Mouse (Mus musculus): Measurements from ENCODE around the gene Gm20388. TPM values are rescaled to one million over a fixed set of nuclear protein-coding genes. Genes with fewer than 3 reads are reported as not detected.

The Gm20388 gene
- polyA plus RNA-seq, 1 experiment from 2014 or later, result 2.5 TPM

DNA sequence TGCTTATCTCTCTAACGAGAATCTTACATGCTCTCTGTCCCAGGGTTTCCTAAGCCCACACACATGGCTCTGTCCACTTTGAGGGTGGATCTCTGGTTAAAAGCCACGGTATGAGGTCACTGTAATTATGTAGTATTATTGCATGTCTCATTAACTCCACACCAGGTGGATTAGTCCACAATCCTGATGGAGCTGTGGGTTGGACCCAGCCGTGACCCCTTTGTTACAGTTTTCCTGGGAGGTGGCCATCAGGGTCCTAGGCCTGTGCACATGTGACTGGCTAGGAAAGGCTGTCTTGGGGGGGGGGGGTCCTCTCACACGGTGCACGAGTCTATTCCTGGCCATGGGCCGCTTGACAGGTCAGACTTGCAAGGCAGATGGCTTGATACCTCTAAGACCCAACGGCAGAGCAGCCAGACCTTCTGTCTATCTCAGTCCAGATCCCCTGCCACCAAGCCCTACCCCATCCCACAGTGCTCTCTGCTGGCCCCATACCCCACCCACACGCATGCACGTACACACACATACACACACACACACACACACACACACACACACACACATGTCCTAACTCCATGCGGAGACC is 395.3 kb downstream of the Gm20388 start:
- Histone ChIP-seq H3K4me3 (no peak overlapping the region), H3K27me3 (ENCODE audit: low read depth, poor library complexity, severe bottlenecking) (peaks cover 55% of the 10 kb centered on the region), H3K36me3 (no peaks in the 10 kb centered on the region), H3K9me3 (replicated peaks) (no peaks in the 10 kb centered on the region), H3K27ac (no peak overlapping the region; the same call in 1 of the 2 replicates), H3K4me1 (peaks cover 91% of the 10 kb centered on the region)
- 83% methylated on average over 10 of the region's 10 CpGs for WGBS
- DNase-seq (ENCODE audit: low spot score), result no peak

DNA sequence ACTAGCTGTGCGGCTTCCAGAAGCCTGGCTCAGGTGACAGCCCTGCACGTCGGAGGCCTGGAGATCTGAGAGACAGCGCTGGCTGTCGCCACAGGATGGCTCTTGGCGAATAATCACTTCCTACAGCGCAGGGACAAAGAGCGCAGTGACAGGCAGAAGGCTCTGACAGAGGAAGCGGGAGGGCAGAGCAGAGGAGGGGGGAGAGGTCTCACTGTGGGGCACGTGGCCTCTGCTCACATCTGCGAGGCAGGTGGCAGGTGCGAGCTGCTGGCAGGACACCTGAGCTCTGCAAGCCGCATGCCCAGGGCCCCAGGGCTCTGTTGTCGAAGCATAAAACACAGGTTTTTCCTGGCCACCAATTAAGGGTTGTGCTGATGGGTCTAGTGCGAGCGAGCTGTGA is 396.5 kb downstream of the Gm20388 start:
- Histone ChIP-seq H3K36me3 (no peaks in the 10 kb centered on the region), H3K27ac (peak overlapping the region; percentile 3; the same call in 1 of the 2 replicates), H3K9me3 (replicated peaks) (no peaks in the 10 kb centered on the region), H3K4me3 (no peak overlapping the region), H3K27me3 (ENCODE audit: low read depth, poor library complexity, severe bottlenecking) (peaks cover 55% of the 10 kb centered on the region), H3K4me1 (peaks cover 91% of the 10 kb centered on the region)
- WGBS, result 4% methylated on average over 16 of the region's 16 CpGs
- DNase-seq (ENCODE audit: low spot score), result peak; percentile 68

DNA sequence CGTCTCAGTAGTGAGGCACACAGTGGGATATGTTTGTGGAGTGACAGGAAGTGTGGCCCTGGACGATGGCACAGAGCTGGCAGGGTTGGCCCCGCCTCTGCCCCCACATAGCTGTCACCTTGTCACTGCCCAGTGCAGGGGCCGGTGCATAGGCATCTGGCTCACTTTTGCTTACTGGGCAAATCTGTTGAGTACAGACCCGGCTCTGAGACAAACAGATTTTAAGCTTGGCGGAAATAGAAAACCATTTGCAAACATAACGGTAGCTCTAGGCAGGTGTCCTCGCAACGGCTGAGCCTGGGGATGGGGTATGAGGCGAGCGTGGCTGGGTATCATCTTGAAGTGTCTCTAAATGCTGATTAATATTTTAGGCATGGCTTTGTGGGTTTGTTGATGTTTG is 396.9 kb downstream of the Gm20388 start:
- 0 out of 2 replicates have a peak overlapping the region, but pooled peaks have one; percentile 3 for H3K27ac ChIP-seq
- DNase-seq (ENCODE audit: low spot score), result no peak
- H3K4me1 ChIP-seq, result peaks cover 86% of the 10 kb centered on the region
- 51% methylated on average over 11 of the region's 11 CpGs for WGBS
- no peaks in the 10 kb centered on the region for H3K36me3 ChIP-seq
- H3K27me3 ChIP-seq (ENCODE audit: low read depth, poor library complexity, severe bottlenecking), result peaks cover 55% of the 10 kb centered on the region
- no peak overlapping the region for H3K4me3 ChIP-seq
- H3K9me3 ChIP-seq (replicated peaks), result no peaks in the 10 kb centered on the region

DNA sequence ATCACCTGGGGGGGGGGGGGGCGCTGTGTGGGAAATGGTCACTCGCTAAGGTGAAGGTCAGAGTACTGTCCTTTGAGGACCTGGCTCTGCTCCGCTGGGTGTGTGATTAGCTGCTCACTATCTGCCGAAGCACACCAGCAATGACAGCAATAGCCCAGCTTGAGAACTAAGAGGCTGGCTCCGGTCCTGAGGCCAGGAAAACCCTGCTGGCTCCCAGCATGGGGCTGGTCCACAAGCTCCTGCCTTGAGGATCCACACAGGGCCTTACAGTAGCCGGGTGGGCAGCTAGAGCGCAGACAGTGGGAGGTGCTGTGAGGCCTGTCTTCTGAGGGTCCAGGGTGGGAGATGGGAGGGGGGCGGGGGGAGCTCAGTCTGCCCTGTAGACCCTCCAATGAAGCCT is 397.5 kb downstream of the Gm20388 start:
- peak overlapping the region; percentile 64 for H3K27ac ChIP-seq
- 48% methylated on average over 8 of the region's 8 CpGs for WGBS
- peaks cover 55% of the 10 kb centered on the region for H3K27me3 ChIP-seq (ENCODE audit: low read depth, poor library complexity, severe bottlenecking)
- H3K36me3 ChIP-seq, result no peaks in the 10 kb centered on the region
- H3K4me3 ChIP-seq, result no peak overlapping the region
- no peaks in the 10 kb centered on the region for H3K9me3 ChIP-seq (replicated peaks)
- DNase-seq (ENCODE audit: low spot score), result no peak
- peaks cover 80% of the 10 kb centered on the region for H3K4me1 ChIP-seq

DNA sequence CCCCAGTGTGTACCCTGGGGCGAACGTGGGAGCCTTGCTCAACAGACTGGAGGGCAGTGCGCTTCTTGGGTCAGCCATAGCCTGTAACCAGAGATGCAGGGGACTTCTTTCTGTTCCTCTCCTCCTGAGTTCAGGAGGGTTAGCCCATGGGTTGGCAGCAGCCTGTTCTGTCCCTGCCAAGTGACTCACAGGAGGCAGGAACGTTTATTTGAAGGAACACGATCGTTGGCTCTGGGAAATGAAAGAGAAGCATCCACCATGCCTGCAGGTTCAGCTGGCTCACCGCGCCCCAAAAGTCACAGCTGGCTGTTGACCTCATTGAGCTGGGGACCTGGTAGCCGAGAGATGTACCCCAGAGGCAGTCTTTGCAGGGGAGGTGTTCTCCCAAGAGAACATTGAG is 397.9 kb downstream of the Gm20388 start:
- H3K9me3 ChIP-seq (replicated peaks), result no peaks in the 10 kb centered on the region
- H3K36me3 ChIP-seq, result no peaks in the 10 kb centered on the region
- H3K27me3 ChIP-seq (ENCODE audit: low read depth, poor library complexity, severe bottlenecking), result peaks cover 55% of the 10 kb centered on the region
- DNase-seq (ENCODE audit: low spot score), result no peak
- H3K4me1 ChIP-seq, result peaks cover 77% of the 10 kb centered on the region
- H3K27ac ChIP-seq, result peak overlapping the region; percentile 64
- no peak overlapping the region for H3K4me3 ChIP-seq
- 60% methylated on average over 9 of the region's 9 CpGs for WGBS

DNA sequence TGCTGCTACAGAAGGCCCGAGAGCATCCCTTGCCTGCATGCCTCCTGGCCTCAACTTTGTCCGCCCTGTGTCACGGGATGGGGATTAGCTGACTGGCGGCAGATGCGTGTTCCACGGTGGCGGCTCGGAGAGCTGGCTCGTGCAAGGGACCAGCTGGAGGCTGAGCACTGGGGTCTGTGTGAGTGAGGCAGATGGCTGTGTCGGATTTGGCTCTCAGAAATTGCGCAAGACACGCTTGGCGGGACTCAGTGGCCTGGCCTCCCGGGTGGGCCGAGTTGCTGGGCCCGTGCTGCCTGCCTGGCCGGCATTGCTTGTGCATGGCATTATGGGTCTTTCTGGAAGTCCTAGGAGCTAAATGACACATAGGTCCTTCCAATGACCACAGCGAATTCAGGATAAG is 398.7 kb downstream of the Gm20388 start:
- 81% methylated on average over 18 of the region's 18 CpGs for WGBS

DNA sequence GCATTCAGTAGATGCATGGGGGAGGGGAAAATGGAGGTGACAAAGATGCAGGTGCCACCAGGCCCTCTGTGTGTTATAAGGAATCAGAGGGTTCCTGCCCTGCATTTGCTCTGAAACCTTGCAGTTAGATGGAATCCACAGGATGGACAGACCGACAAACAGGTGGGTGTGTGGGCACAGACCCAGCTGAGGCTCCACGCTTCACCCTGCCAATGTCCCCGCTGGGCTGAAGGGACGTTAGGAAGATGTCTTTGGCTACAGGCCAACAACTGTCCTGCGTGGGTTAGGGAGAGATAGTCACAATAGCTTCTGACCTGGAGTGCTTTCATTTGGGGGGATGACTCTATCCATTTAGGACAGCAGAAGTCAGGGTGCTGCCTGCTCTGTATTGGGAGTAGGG is 399.4 kb downstream of the Gm20388 start:
- WGBS, result 93% methylated on average over 5 of the region's 5 CpGs
- H3K27me3 ChIP-seq (ENCODE audit: low read depth, poor library complexity, severe bottlenecking), result peaks cover 48% of the 10 kb centered on the region
- H3K27ac ChIP-seq, result 0 out of 2 replicates have a peak overlapping the region, but pooled peaks have one; percentile 31
- no peak overlapping the region for H3K4me3 ChIP-seq
- DNase-seq (ENCODE audit: low spot score), result no peak
- H3K4me1 ChIP-seq, result peaks cover 67% of the 10 kb centered on the region
- H3K9me3 ChIP-seq (replicated peaks), result no peaks in the 10 kb centered on the region
- no peaks in the 10 kb centered on the region for H3K36me3 ChIP-seq

More for the DNA sequence above, 398.7 kb downstream of the Gm20388 start:
- H3K27me3 ChIP-seq (ENCODE audit: low read depth, poor library complexity, severe bottlenecking), result peaks cover 48% of the 10 kb centered on the region
- H3K36me3 ChIP-seq, result no peaks in the 10 kb centered on the region
- H3K27ac ChIP-seq, result peak overlapping the region; percentile 19
- peaks cover 74% of the 10 kb centered on the region for H3K4me1 ChIP-seq
- H3K4me3 ChIP-seq, result no peak overlapping the region
- no peak for DNase-seq (ENCODE audit: low spot score)
- no peaks in the 10 kb centered on the region for H3K9me3 ChIP-seq (replicated peaks)

DNA sequence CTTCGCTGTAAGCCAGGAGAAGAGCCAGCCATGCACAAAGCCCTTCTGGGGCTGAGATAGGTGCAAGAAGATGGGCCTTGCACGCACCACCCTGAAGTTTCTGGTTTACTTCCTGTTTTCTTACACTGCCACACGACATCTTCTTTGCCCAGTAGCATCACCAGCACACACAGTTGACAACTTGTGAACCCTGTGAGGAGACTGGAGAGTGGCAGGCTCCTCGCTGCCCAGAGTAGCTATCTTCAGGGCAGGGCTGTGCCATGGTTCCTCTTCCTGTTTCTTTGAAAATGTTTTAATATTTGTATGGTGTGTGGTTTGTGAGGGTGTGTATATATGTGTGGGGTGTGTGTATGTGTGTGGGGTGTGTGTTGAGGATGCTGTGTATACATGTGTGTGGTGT is 401.8 kb downstream of the Gm20388 start:
- Histone ChIP-seq H3K27ac (no peak overlapping the region), H3K4me3 (no peak overlapping the region), H3K36me3 (no peaks in the 10 kb centered on the region; the same call in 1 of the 2 replicates), H3K27me3 (ENCODE audit: low read depth, poor library complexity, severe bottlenecking) (peaks cover 30% of the 10 kb centered on the region), H3K4me1 (peaks cover 57% of the 10 kb centered on the region), H3K9me3 (replicated peaks) (no peaks in the 10 kb centered on the region)
- DNase-seq (ENCODE audit: low spot score), result no peak
- WGBS, result 85% methylated on average over 4 of the region's 4 CpGs

DNA sequence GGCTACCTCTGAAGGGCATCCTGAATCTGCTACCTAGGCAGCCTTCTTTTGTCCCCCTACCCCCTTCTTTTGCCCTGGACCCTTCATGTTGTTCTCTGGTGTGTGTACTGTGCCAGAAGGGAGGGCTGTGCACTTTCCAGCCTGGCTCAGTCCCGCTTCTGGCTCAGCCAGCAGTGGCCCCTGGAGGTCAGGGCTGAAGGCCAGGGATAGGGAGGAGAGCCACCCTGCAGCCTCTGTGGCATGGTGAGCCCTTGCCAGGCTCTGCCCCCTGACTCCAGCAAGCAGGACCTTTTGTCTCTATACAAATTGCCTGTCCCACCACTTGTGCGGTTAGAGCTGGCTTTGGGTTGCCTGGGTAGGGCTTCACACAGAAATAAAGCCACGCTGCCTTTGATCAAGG is 403.0 kb downstream of the Gm20388 start:
- Histone ChIP-seq H3K36me3 (no peaks in the 10 kb centered on the region; the same call in 1 of the 2 replicates), H3K9me3 (replicated peaks) (no peaks in the 10 kb centered on the region), H3K4me1 (peaks cover 57% of the 10 kb centered on the region), H3K27ac (no peak overlapping the region), H3K4me3 (no peak overlapping the region), H3K27me3 (ENCODE audit: low read depth, poor library complexity, severe bottlenecking) (peaks cover 18% of the 10 kb centered on the region)
- 72% methylated on average over 3 of the region's 3 CpGs for WGBS
- no peak for DNase-seq (ENCODE audit: low spot score)

DNA sequence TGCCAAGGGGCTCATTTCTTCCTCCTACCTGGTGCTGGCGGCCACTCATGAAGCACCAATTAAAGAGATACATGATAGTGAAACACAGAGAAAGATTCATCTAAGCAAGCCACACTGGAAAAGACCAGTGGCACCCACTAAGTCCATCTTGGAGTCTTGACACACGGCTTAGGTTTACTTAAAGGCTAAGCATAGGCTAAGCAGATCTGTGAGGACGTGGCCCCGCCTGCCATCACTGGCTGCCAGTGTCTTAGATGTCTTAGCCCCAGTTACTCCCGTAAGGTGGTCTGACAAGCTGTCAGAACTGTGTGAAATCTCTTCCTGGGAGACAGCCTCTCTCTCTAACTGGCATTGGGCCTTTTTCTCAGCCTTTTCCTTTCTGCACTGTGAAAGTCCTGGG is 404.3 kb downstream of the Gm20388 start:
- Histone ChIP-seq H3K9me3 (replicated peaks) (no peaks in the 10 kb centered on the region), H3K27ac (no peak overlapping the region), H3K4me3 (no peak overlapping the region), H3K27me3 (ENCODE audit: low read depth, poor library complexity, severe bottlenecking) (peaks cover 6% of the 10 kb centered on the region; the same call in 1 of the 2 replicates), H3K4me1 (peaks cover 56% of the 10 kb centered on the region), H3K36me3 (no peaks in the 10 kb centered on the region; the same call in 1 of the 2 replicates)
- 83% methylated on average over 5 of the region's 5 CpGs for WGBS
- no peak for DNase-seq (ENCODE audit: low spot score)

DNA sequence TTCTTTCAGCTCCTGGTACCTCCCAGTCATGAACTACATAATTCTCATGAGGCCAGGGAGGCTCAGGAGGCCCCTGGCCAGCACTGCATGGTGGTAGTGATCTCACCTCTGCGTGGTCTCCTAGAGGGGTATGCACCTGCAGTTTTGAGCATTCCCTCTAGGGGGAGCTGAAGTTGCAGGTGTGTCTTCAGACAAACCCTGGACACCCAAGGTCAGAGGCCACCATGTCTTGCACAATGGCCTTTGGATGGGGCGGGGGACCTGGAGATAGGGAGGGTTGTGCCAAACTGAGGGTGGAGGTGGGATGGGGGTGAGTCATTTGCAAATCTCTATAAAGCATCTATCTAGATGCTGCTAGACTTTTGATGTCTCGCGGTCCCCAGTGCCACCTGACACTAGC is 405.0 kb downstream of the Gm20388 start:
- 92% methylated on average over 4 of the region's 4 CpGs for WGBS
- peaks cover 52% of the 10 kb centered on the region for H3K4me1 ChIP-seq
- H3K9me3 ChIP-seq (replicated peaks), result no peaks in the 10 kb centered on the region
- H3K27me3 ChIP-seq (ENCODE audit: low read depth, poor library complexity, severe bottlenecking), result peaks cover under 1% of the 10 kb centered on the region; the same call in 1 of the 2 replicates
- no peak overlapping the region for H3K4me3 ChIP-seq
- no peaks in the 10 kb centered on the region; the same call in 1 of the 2 replicates for H3K36me3 ChIP-seq
- H3K27ac ChIP-seq, result no peak overlapping the region
- DNase-seq (ENCODE audit: low spot score), result no peak

DNA sequence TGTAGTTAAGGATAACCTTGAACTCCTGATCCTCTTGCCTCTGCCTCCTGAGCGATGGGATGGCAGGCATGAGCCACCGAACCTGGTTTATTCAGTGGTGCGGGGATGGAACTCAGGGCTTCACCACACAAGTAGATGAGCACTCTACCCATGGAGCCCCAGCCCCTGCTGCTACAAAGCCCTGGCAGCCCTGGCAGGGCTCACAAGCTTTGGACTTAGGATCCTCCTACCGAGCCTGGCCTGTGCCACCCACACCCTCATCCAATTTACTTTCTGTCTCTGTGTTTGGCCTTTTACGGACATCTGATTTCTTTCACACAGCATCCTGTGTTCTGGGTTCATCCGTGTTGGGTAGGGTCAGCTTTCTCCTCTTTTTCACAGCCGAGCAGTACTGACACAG is 406.1 kb downstream of the Gm20388 start:
- H3K4me3 ChIP-seq, result no peak overlapping the region
- DNase-seq (ENCODE audit: low spot score), result no peak
- H3K9me3 ChIP-seq (replicated peaks), result no peaks in the 10 kb centered on the region
- no peaks in the 10 kb centered on the region for H3K27me3 ChIP-seq (ENCODE audit: low read depth, poor library complexity, severe bottlenecking)
- H3K4me1 ChIP-seq, result peaks cover 47% of the 10 kb centered on the region
- 89% methylated on average over 7 of the region's 7 CpGs for WGBS
- H3K27ac ChIP-seq, result peak overlapping the region; percentile 65; the same call in 1 of the 2 replicates
- no peaks in the 10 kb centered on the region; the same call in 1 of the 2 replicates for H3K36me3 ChIP-seq

DNA sequence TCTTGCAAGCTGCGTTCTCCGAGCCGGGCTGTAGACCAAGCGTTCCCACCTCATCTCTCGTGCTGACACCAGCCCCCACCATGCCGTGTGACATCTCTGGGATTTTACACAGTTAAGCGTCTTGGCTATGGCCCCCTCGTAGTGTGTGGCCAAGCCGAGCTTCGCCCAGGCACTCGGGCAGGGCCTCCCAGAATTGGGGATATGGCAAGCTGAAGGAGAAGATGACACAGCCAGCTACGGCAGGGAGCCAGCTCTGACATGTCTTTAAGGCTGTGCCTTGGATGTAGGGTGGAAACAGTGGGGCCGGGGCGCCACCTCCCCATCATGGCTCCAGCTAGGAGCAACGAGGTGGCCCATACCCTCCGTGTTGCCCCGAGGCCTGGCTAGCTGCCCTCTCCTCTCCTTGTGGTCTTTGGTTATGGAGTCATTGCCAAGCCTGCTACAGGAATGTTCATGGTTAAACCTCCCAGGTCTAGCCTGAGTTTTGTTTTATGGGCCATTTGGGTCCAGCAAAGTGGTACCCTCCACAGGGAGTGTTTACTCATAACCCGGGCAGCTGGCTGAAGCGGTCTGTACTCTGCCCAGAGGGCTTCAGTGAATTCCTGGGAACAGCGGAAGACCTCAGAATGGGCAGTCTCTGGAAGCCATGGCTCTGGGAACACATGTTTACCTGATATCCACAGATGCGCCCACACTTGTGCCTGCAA is 406.6 kb downstream of the Gm20388 start:
- H3K9me3 ChIP-seq (replicated peaks), result no peaks in the 10 kb centered on the region
- DNase-seq (ENCODE audit: low spot score), result no peak
- peak overlapping the region; percentile 65 for H3K27ac ChIP-seq
- no peaks in the 10 kb centered on the region for H3K27me3 ChIP-seq (ENCODE audit: low read depth, poor library complexity, severe bottlenecking)
- peaks cover 50% of the 10 kb centered on the region for H3K4me1 ChIP-seq
- H3K4me3 ChIP-seq, result no peak overlapping the region
- 92% methylated on average over 21 of the region's 21 CpGs for WGBS
- H3K36me3 ChIP-seq, result no peaks in the 10 kb centered on the region; the same call in 1 of the 2 replicates
